Mouse (Mus musculus) cerebellum, adult 2 months (tissue): Measurements from ENCODE around the gene Lrrc59. TPM values are rescaled to one million over a fixed set of nuclear protein-coding genes. Genes with fewer than 3 reads are reported as not detected.
"Not testable (repeated sequence)": the region's sequence is repeated elsewhere in the genome, so short reads cannot be mapped to it uniquely, and the experiment has no call there.

Experiments used
- DNase-seq, 2 experiments: peaks; one replicate each; pipeline ENCODE4 v3.0.0; 2021
- H3K27ac ChIP-seq: fragments of 200-500 bp; 2 replicates; pipeline ENCODE4 v1.5.1; 2012; ENCODE audit warnings: low read length, control low read depth, inconsistent platforms; ENCODE audit not compliant: insufficient read depth
- H3K27me3 ChIP-seq: fragments of 200-500 bp; 2 replicates; pipeline ENCODE4 v1.6.1; 2012; ENCODE audit warnings: inconsistent platforms, mild to moderate bottlenecking, low read length, moderate library complexity; ENCODE audit not compliant: control insufficient read depth, insufficient read depth
- H3K4me1 ChIP-seq: fragments of 200-500 bp; 2 replicates; pipeline ENCODE4 v1.6.1; 2011; ENCODE audit warnings: low read length; ENCODE audit not compliant: control insufficient read depth, insufficient read depth
- H3K4me3 ChIP-seq: fragments of 200-500 bp; replicated peaks from 2 replicates; pipeline ENCODE3; 2011; ENCODE audit warnings: mild to moderate bottlenecking, low read depth, low read length, control low read depth; ENCODE audit not compliant: insufficient read depth
- CTCF ChIP-seq: fragments of 200-500 bp; IDR thresholded peaks from 2 replicates; pipeline ENCODE4 v1.5.1; 2011; ENCODE audit warnings: low read depth, mild to moderate bottlenecking, control low read depth, low read length, moderate library complexity, borderline replicate concordance; ENCODE audit not compliant: insufficient read depth
- POLR2A ChIP-seq: fragments of 200-500 bp; IDR thresholded peaks from 2 replicates; pipeline ENCODE4 v1.6.1; 2011; ENCODE audit warnings: low read length, control low read depth, borderline replicate concordance; ENCODE audit not compliant: insufficient read depth
- WGBS: fragments of 180-500 bp; shearing (Covaris S2); methylation state at CpG from one replicate; pipeline ENCODE4 v1.1.7; 2018; 5-methylcytosine and 5-hydroxymethylcytosine counted together
- polyA plus RNA-seq: library from polyadenylated mRNA; depleted of rRNA; stranded (reverse); fragments of >200 nt; gene quantifications from 2 replicates; pipeline ENCODE4 v1.2.3, GENCODE M21; 2012

Gene Lrrc59
- polyA plus RNA-seq, 1 experiment, result 71.9 TPM

DNA sequence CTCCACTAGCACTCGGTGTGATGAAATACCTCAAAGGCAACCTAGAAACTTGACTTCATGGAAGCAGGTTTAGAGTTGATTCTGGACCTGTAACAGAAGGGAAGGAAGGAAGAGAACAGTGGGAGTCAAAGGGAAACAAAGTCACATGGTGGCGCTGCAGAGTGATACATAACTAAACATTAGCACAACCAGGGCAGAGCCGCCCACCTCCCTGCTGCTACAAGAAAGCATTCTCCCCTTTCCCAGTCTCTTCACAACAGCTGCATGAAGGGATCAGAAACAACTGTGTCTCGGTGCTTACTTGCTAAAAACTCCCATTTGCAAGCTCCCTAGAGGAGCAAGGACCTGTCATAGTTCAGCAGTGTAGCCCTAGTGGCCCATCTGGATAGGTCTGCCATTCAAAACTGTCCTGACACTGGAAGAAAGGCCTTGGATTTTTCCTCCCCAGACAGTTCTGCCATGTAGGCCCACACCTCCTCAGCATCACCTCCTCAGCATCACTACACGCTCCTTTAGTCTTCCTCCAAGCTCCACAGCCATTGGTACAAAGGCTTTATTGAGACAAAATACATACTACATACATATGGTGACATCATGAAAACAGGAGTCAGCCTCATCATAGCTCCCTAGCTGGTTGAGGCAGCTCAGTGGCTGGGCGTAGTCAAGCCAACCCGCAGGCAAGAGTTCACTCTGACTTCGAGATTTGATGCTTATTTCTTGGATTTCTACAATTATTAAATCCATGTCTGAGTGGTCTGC is 15.1 kb downstream of the Lrrc59 start:
- H3K4me3 ChIP-seq, result no peak overlapping the region
- TF ChIP-seq POLR2A (no peak), CTCF (no peak)
- DNase-seq, result no peak
- H3K4me1 ChIP-seq, result no peaks in the 10 kb centered on the region
- H3K27me3 ChIP-seq, result no peaks in the 10 kb centered on the region
- no peak overlapping the region for H3K27ac ChIP-seq
- WGBS, result 86% methylated on average over 8 of the region's 8 CpGs

GRCm38 (mm10) chr11:94646457-94646856 is 16.9 kb downstream of the Lrrc59 start:
- TF ChIP-seq POLR2A (no peak), CTCF (no peak)
- Histone ChIP-seq H3K4me1 (no peaks in the 10 kb centered on the region), H3K27ac (no peak overlapping the region), H3K4me3 (no peak overlapping the region), H3K27me3 (no peaks in the 10 kb centered on the region)
- DNase-seq, result no peak
- WGBS, result 95% methylated on average over 4 of the region's 4 CpGs

- H3K4me3 ChIP-seq, DNase-seq, H3K27me3 ChIP-seq, H3K4me1 ChIP-seq, H3K27ac ChIP-seq: not testable (repeated sequence)
- WGBS, result 95% methylated on average over 5 of the region's 7 CpGs
Observed at GRCm38 (mm10) chr11:94651241-94651640, 21.7 kb downstream of the Lrrc59 start.

DNA sequence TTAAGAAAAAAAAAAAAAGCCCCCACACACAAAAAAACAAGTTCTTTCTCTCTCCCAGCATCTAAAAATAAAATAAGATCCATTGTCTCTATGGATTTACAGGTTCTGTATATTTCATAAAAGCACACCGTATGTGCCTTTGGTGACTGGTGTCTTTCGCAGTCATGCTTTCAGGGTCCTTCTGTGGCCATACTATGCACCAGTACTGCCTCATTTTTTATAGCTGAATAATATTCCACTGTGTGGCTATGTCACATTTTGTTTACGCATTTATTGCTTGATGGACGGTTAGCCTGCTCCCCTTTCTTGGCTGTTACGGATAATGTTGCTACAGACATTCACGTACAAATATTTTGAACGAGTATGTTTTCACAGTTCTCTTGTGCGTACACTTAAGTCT is 23.4 kb downstream of the Lrrc59 start:
- 47% methylated on average over 8 of the region's 8 CpGs for WGBS
- TF ChIP-seq POLR2A (no peak), CTCF (no peak)
- Histone ChIP-seq H3K27me3 (no peaks in the 10 kb centered on the region), H3K27ac (no peak overlapping the region), H3K4me1 (no peaks in the 10 kb centered on the region), H3K4me3 (no peak overlapping the region)
- DNase-seq, result no peak

DNA sequence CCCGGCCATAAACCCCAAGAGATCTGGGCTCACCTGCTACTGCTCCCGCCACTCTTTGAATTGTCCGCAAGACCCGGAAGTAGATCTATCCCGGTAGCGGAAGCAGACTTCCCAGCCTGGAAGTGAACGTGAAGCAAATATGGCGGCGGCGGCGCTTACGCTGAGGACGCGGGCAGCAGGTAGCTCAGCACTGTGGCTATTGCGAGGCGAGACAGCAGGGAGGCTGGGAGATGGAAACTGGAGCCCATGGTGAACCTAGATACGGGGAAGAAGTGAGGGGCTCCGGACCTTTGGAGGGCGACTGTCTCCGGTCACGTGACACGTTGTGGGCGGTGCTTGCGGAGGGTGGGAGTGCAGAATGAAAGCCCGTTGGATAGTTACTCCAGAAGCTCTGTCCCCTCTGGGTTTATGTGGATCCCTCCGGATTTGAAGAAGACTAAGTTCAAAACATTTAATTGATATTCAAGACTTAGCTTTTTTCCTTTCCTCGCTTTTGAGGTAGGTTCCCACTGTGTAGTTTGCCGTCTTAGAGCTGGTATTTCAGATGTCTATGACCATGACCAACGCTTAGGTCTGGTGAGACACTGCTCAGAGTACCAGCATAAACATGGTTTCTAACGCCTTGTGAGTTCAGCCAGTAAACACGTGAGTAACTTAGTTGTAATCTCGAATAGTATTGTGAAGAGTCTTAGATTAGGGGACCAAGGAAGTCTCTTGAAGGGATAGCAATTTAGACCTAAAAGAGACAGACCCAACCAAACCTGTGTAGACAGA is 24.3 kb downstream of the Lrrc59 start, which contains the start of the genes Mrpl27 and Eme1:
TSS of gene Mrpl27 (plus strand) at position 105 of the 774 bp plus-strand sequence.
TSS of gene Eme1 (minus strand) at position 302 of the 774 bp plus-strand sequence.
- peak; percentile 47; the same call in 1 of the 2 replicates for TF ChIP-seq POLR2A
- no peak for TF ChIP-seq CTCF
- WGBS, result 1% methylated on average over 32 of the region's 32 CpGs
- no peaks in the 10 kb centered on the region for H3K27me3 ChIP-seq

DNA sequence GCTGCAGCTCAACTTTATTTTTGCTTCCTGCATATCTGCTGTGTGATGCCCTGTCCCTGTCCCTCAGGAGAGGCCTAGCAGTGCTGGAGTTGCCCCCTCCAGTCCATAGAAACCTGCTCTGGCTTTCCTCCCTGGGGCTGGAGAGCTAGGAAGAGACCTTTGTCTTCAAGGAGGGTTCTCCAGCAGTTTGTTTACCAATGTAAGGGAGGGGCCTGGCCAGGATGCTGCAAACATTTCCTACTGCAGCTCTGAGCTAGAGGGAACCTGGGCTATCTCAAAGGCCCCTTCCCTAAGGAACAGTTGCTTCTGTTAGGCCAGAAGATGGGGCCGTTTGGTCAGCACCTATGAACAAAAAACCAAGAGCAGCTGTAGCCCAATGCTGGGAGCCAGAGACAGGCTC is 31.8 kb downstream of the Lrrc59 start:
- Histone ChIP-seq H3K27ac (no peak overlapping the region), H3K4me3 (no peak overlapping the region), H3K27me3 (no peaks in the 10 kb centered on the region), H3K4me1 (peaks cover 8% of the 10 kb centered on the region; the same call in 1 of the 2 replicates)
- no peak for TF ChIP-seq POLR2A
- TF ChIP-seq CTCF, result no peak
- 58% methylated on average over 1 of the region's 1 CpGs for WGBS
- DNase-seq, result no peak

More for the DNA sequence above, 24.3 kb downstream of the Lrrc59 start, which contains the start of the genes Mrpl27 and Eme1:
- Histone ChIP-seq H3K4me1 (no peaks in the 10 kb centered on the region), H3K4me3 (peak within 1 kb of the TSS; percentile 89), H3K27ac (peak within 1 kb of the TSS; percentile 82)
- DNase-seq, result peak; percentile 88 to 91

DNA sequence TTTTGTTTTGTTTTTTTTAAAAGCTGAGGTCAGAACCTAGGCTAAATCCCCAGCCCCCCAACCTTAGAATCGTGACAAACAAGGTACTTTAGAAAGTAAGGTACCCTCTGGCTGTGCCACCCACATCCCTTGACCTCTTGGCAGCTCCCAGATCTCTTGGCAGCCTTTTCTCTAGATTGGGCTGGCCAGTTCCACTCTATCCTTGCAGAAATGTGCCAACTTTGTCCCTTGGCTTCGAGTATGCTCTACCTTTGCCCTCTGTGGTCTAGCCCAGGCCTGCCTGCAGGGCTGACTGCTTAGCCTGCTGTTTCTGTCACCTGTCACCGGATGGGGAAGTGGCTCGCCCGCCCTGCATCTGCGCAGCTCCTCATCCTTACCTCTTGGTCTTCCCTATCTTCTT is 35.7 kb downstream of the Lrrc59 start:
- Histone ChIP-seq H3K4me3 (no peak overlapping the region), H3K4me1 (peaks cover 8% of the 10 kb centered on the region; the same call in 1 of the 2 replicates), H3K27me3 (no peaks in the 10 kb centered on the region), H3K27ac (no peak overlapping the region)
- TF ChIP-seq CTCF (no peak), POLR2A (no peak)
- no peak for DNase-seq
- 52% methylated on average over 6 of the region's 6 CpGs for WGBS
